Mouse (Mus musculus): ENCODE results near the gene Insr.

GRCm38 (mm10) chr8:3221047-3221959 is 58.1 kb downstream of the Insr start:
- TF ChIP-seq POLR2A (IDR thresholded peaks at IDR 0.05; ENCODE audit: borderline replicate concordance, extremely low read depth, insufficient read depth, insufficient read length, poor library complexity, severe bottlenecking) (peak; percentile 73; the same call in 1 of the 2 replicates), CTCF (IDR thresholded peaks at IDR 0.05; ENCODE audit: borderline replicate concordance, extremely low read depth, insufficient read depth, insufficient read length) (no peak)

All from brain, embryonic 14.5 days (tissue).